Mouse (Mus musculus) c-Kit-positive CD71-positive TER-119-negative erythroid progenitor cells, embryonic 14.5 days (primary cell): ENCODE data around the gene Prkaa2.

Experiments
- DNase-seq: peaks from one replicate; pipeline ENCODE4 v3.0.0-alpha.2; 2013; ENCODE audit warnings: low read depth

Prkaa2 gene

GRCm38 (mm10) chr4:105109199-105109989 is at the start of gene Prkaa2:
Gene Prkaa2, minus strand, starts transcription at chr4:105109890.
- DNase-seq: no peak

DNA sequence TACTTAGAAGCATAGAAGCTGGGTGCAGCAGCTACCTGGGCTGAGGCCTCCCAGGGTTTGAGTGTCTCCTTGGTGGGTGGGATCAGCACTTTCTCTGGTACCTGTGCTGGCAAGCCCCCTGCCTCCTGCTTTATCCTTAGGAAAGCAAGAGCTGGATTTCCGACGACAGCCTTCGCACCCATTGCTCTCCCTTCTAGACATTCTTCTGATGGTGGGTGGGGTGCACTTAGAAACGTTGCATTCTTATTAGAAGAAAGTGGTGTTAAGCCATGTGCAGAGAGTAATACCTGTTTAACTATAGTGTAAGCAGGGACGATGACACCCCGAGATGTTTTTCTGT is 49.8 kb upstream of the Prkaa2 start:
- no peak for DNase-seq

DNA sequence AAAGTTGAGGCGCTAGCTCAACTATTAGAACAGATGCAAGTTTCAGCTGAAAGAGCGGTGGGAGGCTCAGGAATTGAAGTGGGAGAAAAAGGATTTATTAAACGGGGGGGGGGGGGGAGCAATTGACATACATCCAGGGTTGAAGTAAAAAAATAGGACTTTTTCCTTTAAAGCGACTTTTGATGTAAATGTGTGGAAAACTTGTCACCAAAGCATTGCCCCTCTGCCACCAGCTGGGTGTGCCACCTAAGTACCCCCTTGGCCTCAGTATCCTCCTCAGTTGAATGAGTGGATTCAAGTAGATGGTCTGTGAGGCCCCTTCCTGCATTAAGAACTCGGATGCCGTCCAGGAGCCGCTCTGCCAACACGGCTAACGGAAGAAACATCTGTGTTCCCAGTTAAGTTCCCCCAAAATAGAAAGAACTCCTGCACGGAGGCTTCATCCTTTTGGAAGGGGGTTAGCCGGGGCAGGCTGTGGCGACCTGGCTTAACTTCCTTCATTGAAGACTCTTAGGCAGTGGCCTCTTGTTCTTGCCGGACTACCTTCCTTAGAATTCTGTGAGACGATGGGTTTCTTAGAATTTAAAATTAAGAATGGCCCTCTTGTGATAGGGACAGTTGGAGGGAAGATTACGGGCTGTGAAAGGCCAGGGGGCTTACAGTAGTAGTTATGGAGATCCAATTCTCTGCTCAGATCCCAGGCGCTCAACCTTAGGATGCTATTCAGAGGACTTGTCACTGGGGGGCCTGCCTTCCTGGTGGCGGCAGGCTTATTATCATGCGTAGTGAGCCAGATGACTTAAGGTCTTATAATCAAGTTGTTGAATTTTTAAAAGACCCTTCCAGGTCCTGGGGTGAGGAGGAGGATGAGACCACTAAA is 49.2 kb upstream of the Prkaa2 start:
- DNase-seq: no peak

GRCm38 (mm10) chr4:105158169-105158555 is 48.5 kb upstream of the Prkaa2 start:
- DNase-seq: no peak

DNA sequence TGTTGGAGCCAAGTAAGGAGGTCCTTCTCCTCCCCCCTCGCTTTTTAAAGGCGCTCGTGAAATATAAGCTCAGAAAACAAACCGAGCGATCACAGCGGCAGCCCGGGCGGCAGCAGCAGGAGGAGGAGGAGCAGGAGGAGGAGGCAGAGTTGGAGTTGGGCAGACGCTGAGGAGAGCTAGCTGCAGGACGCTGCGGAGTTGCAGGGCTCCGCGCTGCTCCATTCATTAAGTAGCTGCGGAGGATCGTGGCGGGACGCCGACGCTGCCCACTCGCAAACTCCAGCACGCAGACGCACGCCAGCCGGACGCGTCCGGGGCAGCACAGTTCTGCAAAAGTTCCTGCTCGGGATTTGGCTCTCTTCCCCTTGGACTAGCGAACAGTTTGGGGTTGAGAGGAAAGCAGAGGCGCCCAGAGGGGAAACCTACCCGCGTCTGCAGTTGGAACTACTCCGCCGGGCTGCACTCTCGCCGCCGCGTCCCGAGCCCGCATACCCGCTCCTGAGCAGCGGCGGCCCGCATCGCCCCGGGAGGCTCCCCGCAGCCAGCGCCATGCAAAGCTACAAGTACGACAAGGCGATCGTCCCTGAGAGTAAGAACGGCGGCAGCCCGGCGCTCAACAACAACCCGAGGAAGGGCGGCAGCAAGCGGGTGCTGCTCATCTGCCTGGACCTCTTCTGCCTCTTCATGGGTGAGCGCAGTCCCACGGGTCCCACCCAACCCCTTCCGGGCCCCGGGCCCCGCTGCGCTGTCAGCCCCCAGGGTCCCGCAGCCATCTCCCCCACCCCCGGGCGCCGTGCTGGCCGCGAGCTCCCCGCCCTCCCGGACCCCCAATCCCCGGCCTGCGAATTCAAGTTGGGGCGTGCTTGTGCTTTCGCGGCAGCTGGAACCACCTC is 47.8 kb upstream of the Prkaa2 start, which contains the start of gene Plpp3:
Gene Plpp3, plus strand, starts transcription at position 72 of the 893 bp plus-strand sequence.
- DNase-seq: no peak

DNA sequence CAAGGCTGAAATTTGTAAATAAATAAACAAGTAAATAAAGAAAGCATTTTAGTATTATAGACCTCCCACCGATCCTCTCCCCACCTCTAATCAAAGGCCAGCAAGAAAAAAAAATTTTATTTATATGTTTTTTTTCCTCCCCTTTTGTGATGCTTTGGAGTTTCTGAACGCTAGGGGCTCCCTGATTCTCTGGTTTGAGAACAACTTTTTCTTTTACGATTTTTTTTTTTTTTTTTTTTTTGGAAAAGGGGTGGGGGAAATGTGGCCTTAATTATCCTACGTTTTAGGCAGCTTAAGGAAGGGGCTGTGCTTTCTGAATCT is 47.2 kb upstream of the Prkaa2 start:
- DNase-seq: no peak

DNA sequence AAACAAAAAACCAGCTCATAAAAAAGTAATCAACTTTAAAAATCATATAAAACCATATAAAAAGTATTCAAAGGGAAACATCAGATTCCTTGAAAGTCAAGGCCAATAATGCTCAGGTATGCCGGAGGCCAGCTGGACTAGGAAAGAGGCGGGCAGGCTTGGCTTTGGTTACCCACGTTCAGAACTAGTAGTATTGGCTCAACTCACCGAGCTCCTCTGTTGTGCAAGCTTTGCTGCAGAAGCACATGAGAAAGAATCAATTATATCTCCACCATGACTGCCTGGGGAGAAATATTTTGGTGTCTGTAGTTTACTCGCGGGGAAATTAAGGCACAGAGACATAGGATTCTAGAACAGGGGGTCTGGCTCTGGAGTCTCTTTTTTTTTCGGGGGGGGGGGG is 46.6 kb upstream of the Prkaa2 start:
- DNase-seq: no peak

GRCm38 (mm10) chr4:105153227-105153626 is 43.5 kb upstream of the Prkaa2 start:
- DNase-seq: no peak

DNA sequence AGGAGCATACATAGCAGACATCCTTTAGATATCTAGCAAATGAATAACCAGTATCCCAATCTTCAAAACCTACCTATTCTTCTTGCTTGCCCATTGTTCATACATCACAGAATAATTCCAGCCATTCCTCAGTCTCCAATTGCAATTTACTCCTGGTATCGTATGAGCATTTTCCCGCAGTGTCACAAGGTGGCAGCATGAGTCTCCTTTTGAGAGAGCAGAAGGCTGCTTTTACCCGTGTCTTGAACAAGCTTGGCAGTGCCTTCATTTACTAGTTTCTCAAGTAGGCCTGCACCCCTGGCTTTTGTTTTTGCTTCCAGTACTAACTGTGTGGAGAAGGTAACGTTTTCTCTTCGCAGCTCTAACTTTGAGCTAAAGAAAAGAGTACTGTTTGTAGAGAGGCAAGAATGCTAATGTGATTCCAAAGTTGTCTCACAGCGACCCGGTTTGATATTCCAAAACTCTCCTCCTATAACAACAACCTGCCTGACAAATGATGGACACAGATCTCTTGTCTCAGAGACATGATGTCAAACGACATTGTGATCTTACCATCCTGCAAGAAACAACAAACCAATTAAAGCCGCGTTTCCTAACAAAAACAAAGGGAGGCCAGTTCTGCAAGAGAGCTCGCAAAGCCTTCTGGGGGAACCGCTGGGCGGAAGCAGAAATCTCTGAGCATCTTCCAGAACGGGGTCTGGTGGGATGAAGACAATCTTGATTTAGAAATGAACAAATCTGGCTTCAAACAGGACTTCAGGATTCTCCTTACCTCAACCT is 42.4 kb upstream of the Prkaa2 start:
- DNase-seq: no peak

- no peak for DNase-seq
Measured at GRCm38 (mm10) chr4:105149492-105149891, 39.8 kb upstream of the Prkaa2 start.

- DNase-seq: no peak
Measured at GRCm38 (mm10) chr4:105133350-105134050, 23.8 kb upstream of the Prkaa2 start.

GRCm38 (mm10) chr4:105131756-105132314 is 22.1 kb upstream of the Prkaa2 start:
- no peak for DNase-seq

GRCm38 (mm10) chr4:105129212-105129611 is 19.5 kb upstream of the Prkaa2 start:
- DNase-seq: no peak

DNA sequence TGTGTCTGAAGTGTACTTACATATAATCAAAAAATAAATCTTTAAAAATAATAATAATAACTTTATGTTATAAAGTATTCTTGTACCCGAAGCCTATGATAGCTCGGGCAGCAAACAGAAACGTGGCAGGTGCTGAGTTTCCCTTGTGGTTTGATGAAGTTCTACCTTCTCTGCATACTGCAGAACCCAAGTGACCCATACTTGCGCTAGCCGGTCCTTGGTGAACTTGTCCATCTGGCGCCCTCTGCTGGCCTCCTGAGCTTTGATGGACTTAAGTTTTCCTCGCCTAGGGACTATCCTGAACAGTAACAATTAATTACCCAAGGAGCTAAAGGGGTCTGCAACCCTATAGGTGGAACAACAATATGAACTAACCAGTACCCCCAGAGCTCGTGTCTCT is 12.7 kb upstream of the Prkaa2 start:
- no peak for DNase-seq

DNA sequence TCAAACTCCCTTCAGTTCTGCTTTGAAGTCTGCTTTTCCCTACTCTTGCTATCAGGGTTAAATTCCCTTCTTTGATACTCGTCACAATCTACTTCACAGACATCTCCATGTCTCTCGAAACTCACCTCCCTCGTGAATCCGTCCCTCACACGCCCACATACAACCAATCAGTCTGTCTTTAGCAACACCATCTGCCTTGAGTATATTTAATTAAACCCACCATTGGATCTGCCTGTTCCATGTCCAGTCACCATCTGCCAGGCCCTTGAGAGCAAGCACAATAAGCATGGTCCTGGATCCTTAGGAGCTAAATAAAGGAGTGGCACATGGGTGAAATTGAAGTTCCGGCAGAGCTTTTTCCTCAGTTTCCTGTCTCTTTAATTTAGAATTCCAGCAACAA is 11.4 kb upstream of the Prkaa2 start:
- no peak for DNase-seq

GRCm38 (mm10) chr4:105113468-105113867 is 3.8 kb upstream of the Prkaa2 start:
- no peak for DNase-seq

DNA sequence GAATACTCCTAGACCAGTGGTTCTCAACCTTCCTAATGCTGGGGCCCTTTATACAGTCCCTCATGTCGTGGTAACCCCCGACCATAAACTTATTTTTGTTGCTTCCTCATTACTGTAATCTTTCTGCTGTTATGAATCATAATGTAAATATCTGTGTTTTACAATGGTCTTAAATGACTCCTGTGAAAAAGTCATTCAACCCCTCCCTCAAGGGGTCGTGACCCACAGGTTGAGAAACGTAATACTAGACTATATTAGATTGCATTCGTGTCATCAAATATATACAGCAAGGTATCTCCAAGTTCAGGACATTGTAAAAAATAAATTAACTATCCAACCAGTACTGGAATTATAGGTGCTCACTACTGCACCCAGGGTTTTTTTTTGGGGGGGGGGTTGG is 3.4 kb upstream of the Prkaa2 start:
- DNase-seq: no peak

GRCm38 (mm10) chr4:105111770-105112169 is 2.1 kb upstream of the Prkaa2 start:
- DNase-seq: no peak

DNA sequence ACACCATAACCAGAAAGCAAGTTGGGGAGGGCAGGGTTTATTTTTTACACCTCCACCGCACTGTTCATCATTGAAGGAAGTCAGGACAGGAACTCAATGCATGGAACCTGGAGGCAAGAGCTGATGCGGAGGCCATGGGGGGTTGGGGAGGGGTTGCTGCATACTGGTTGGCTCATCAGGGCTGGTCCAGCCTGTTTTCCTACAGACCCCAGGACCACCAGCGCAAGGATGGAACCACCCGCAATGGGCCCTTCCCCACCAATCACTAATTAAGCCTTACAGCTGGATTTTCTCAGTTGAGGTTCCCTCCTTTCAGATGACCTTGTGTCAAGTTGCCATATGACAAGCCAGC is 970 bp upstream of the Prkaa2 start:
- DNase-seq: no peak

DNA sequence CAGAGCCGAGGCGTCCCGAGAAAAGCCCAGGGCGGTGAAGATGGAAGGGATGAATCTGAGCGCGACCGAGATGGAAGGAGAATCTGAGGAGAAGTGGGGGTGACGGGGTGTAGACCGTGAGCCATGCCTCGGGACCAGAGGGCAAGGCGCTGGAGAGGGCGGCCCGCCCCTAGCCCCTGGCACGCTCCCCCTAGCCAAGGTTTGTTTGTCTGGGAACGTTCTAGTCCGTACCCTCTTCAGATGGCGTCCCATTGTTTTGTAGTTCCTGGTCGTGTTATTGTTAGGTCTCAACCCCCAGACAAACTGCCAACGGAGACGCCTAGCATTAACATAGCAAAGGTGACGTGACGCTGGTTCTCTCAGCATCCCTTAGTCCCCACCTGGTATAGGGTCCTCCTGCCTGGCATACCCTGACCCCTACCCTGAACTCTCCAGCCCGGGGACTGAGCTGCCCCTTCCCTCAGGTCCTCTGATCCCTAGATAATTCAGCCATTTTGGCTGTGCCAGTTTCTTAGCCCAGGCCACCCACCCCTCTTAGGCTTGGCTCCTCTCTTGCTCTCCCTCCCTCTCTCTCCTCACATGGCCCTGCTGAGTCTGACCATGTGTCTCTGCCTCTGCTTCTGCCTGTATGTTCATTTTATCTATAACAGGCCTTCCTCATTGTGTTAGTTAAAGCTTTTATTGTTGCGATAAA is 447 bp upstream of the Prkaa2 start:
- DNase-seq: no peak
